Mouse (Mus musculus): ENCODE data around the gene Olfr365.

The Olfr365 gene

GRCm38 (mm10) chr2:37187898-37188297 lies at the start of gene Olfr365:
Gene Olfr365, plus strand, starts transcription at chr2:37188198.
- DNase-seq (ENCODE audit: low read depth, low spot score) = no peak

- DNase-seq (ENCODE audit: low read depth, low spot score) = no peak
Measured at GRCm38 (mm10) chr2:37139022-37139421, 49.0 kb upstream of the Olfr365 start, which contains the start of gene Olfr364-ps1. Gene Olfr364-ps1, plus strand, starts transcription at chr2:37139322.

- no peak for DNase-seq (ENCODE audit: low read depth, low spot score)
Measured at GRCm38 (mm10) chr2:37211274-37211673, 23.3 kb downstream of the Olfr365 start, which contains the start of gene Olfr366. Gene Olfr366, plus strand, starts transcription at chr2:37211574.

All from mesoderm, embryonic 11.5 days (tissue).